Mouse (Mus musculus) heart, postnatal 0 days (tissue): ENCODE measurements around the gene Ice2. TPM values are rescaled to one million over a fixed set of nuclear protein-coding genes. Genes with fewer than 3 reads are reported as not detected.

Source experiments
- ATAC-seq: fragments of 200-750 bp; cut with Nextera tagmentation; 2 replicates; pipeline ENCODE4 v1.8.0; 2017; ENCODE audit warnings: low read depth, moderate number of reproducible peaks, moderate library complexity; ENCODE audit not compliant: insufficient read depth
- DNase-seq: peaks from one replicate; pipeline ENCODE4 v3.0.0-alpha.2; 2016; ENCODE audit warnings: low spot score
- H3K27ac ChIP-seq: fragments of 300-500 bp; sonication (generic); 2 replicates; pipeline ENCODE4 v1.5.1; 2014; ENCODE audit warnings: low read depth, mild to moderate bottlenecking
- H3K27me3 ChIP-seq: fragments of 300-500 bp; sonication (generic); 2 replicates; pipeline ENCODE4 v1.6.1; 2014; ENCODE audit warnings: low read length, mixed read lengths; ENCODE audit not compliant: control insufficient read depth, insufficient read depth
- H3K36me3 ChIP-seq: fragments of 300-500 bp; sonication (generic); replicated peaks from 2 replicates; pipeline ENCODE4 v1.6.1; 2014; ENCODE audit warnings: low read length, mixed read lengths; ENCODE audit not compliant: control insufficient read depth, insufficient read depth
- H3K4me1 ChIP-seq: fragments of 300-500 bp; sonication (generic); 2 replicates; pipeline ENCODE4 v1.6.1; 2014; ENCODE audit warnings: antibody characterized with exemption; ENCODE audit not compliant: control insufficient read depth, insufficient read depth
- H3K4me2 ChIP-seq: fragments of 300-500 bp; sonication (generic); 2 replicates; pipeline ENCODE4 v1.6.1; 2014; ENCODE audit warnings: low read depth, mild to moderate bottlenecking, low read length, moderate library complexity
- H3K4me3 ChIP-seq: fragments of 300-500 bp; sonication (generic); 2 replicates; pipeline ENCODE4 v1.5.1; 2014; ENCODE audit warnings: low read depth, low read length
- H3K9ac ChIP-seq: fragments of 300-500 bp; sonication (generic); replicated peaks from 2 replicates; pipeline ENCODE4 v1.6.1; 2014; ENCODE audit warnings: low read depth, low read length, mixed read lengths
- H3K9me3 ChIP-seq: fragments of 300-500 bp; sonication (generic); replicated peaks from 2 replicates; pipeline ENCODE4 v1.6.1; 2016; ENCODE audit warnings: low read length; ENCODE audit not compliant: control insufficient read depth
- CTCF ChIP-seq: IDR thresholded peaks from 2 replicates; pipeline ENCODE4 v1.5.1; 2016; ENCODE audit warnings: antibody characterized with exemption, control low read depth, low read depth
- EP300 ChIP-seq: IDR thresholded peaks from 2 replicates; pipeline ENCODE4 v1.6.1; 2016; ENCODE audit warnings: antibody characterized with exemption, low read depth
- WGBS: fragments of 180-500 bp; shearing (Covaris S2); extraction: QIAGEN DNeasy Blood & Tissue Kit; methylation state at CpG from one replicate; pipeline ENCODE4 v1.1.7; 2014; 5-methylcytosine and 5-hydroxymethylcytosine counted together
- polyA plus RNA-seq: library from polyadenylated mRNA; unstranded; fragments of >200 nt; fragmentation: Nextera tagmentation; extraction: Ambion mirVana; gene quantifications from 2 replicates; pipeline ENCODE4 v1.2.1, GENCODE M21; 2015
- total RNA-seq: library from RNA; depleted of rRNA; stranded (reverse); fragments of >200 nt; gene quantifications from 2 replicates; pipeline ENCODE4 v1.2.3, GENCODE M21; 2014; ENCODE audit warnings: low replicate concordance

Ice2 gene
- total and polyA plus RNA-seq, 2 experiments from 2014 or later: 5.9 to 6.4 TPM

GRCm38 (mm10) chr9:69470362-69470761, 72.7 kb downstream of the Ice2 start:
- ATAC-seq (no peak), DNase-seq (no peak)
- H3K4me3 ChIP-seq: no peak overlapping the region
- peaks cover 53% of the 10 kb centered on the region for H3K4me1 ChIP-seq
- no peak overlapping the region for H3K9ac ChIP-seq
- peak overlapping the region; percentile 36; the same call in 1 of the 2 replicates for H3K4me2 ChIP-seq
- peaks cover 60% of the 10 kb centered on the region for H3K36me3 ChIP-seq
- WGBS: 30% methylated on average over 5 of the region's 5 CpGs
- no peaks in the 10 kb centered on the region for H3K9me3 ChIP-seq
- no peaks in the 10 kb centered on the region for H3K27me3 ChIP-seq
- H3K27ac ChIP-seq: peak overlapping the region; percentile 86
- TF ChIP-seq CTCF (no peak), EP300 (no peak)

DNA sequence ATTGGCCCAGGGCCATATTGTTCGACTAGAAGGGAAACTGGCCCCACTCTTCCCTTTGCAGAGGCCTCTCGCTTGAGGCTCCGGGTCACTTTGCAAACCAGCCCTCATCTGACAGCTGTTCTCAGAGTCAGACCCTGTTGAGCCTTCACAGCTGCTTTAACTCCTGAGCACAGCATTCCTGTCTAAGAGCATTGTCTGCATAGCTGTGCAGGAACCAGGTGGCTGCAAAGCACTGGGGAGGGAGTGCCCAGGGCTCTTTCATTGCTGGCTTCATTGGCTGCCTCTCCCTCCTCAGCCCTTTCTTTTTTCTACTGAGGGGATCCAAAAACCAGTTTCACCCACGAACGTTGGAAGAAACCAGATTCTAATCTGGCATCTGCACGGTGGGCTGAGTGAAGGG, 73.2 kb downstream of the Ice2 start:
- peak; percentile 72 for ATAC-seq
- peak; percentile 80 for DNase-seq
- no peaks in the 10 kb centered on the region for H3K9me3 ChIP-seq
- peaks cover 51% of the 10 kb centered on the region for H3K4me1 ChIP-seq
- peaks cover 59% of the 10 kb centered on the region for H3K36me3 ChIP-seq
- TF ChIP-seq EP300: no peak
- TF ChIP-seq CTCF: no peak
- H3K27ac ChIP-seq: peak overlapping the region; percentile 86
- no peaks in the 10 kb centered on the region for H3K27me3 ChIP-seq
- H3K4me2 ChIP-seq: peak overlapping the region; percentile 36
- H3K9ac ChIP-seq: no peak overlapping the region
- H3K4me3 ChIP-seq: no peak overlapping the region
- 7% methylated on average over 6 of the region's 6 CpGs for whole genome bisulfite sequencing

DNA sequence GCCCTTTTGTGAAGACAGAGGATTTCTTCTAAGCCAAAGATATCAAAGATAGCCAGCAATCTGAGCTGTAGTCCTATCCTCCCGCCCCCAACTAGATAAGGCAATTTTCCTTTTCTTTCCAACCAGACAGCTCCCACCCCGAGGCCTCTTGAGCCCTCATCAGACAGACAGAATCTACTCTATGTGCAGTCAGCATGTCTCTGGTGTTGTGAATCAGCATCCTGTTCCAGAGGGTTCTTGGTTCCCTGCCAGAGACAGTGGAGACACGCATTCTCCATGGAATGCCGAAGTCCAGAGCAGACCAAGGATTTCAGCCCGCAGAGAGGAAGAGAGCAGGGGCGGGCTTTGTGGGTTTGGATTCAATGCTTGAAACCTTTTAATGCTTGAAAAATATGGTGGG, 75.0 kb downstream of the Ice2 start:
- no peaks in the 10 kb centered on the region for H3K27me3 ChIP-seq
- H3K27ac ChIP-seq: peak overlapping the region; percentile 63
- TF ChIP-seq EP300 (no peak), CTCF (no peak)
- H3K9me3 ChIP-seq: no peaks in the 10 kb centered on the region
- H3K4me2 ChIP-seq: no peak overlapping the region
- WGBS: 6% methylated on average over 6 of the region's 6 CpGs
- no peak overlapping the region for H3K9ac ChIP-seq
- ATAC-seq (peak; percentile 59), DNase-seq (peak; percentile 86)
- peaks cover 61% of the 10 kb centered on the region for H3K4me1 ChIP-seq
- H3K36me3 ChIP-seq: peaks cover 53% of the 10 kb centered on the region
- H3K4me3 ChIP-seq: no peak overlapping the region

DNA sequence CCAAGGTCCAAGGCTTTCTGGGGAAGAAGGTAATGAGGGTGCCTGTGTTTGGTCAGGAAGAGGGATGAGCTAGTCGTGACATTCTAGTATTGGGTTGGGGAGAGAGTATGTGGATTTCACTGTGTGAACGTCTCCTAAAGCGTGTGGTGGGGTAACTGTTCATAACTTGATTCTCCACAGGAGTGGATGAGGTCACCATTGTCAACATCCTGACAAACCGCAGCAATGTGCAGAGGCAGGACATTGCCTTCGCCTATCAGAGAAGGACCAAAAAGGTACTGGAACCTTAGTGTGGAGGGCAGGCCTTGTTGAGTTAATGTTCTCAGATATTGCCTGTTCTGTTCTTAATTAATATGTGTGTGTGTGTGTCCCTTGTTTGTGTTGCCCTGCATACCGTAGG, 78.2 kb downstream of the Ice2 start:
- H3K9ac ChIP-seq: no peak overlapping the region
- no peaks in the 10 kb centered on the region for H3K27me3 ChIP-seq
- WGBS: 52% methylated on average over 6 of the region's 6 CpGs
- peak overlapping the region; percentile 3; the same call in 1 of the 2 replicates for H3K27ac ChIP-seq
- peaks cover 66% of the 10 kb centered on the region for H3K36me3 ChIP-seq
- ATAC-seq (no peak), DNase-seq (no peak)
- H3K4me1 ChIP-seq: peaks cover 50% of the 10 kb centered on the region
- H3K9me3 ChIP-seq: no peaks in the 10 kb centered on the region
- TF ChIP-seq EP300: no peak
- no peak for TF ChIP-seq CTCF
- H3K4me3 ChIP-seq: no peak overlapping the region
- H3K4me2 ChIP-seq: no peak overlapping the region

GRCm38 (mm10) chr9:69477195-69477823, 79.6 kb downstream of the Ice2 start:
- DNase-seq (peak; percentile 75), ATAC-seq (peak; percentile 52)
- Histone ChIP-seq H3K4me2 (0 out of 2 replicates have a peak overlapping the region, but pooled peaks have one; percentile 10), H3K9ac (0 out of 2 replicates have a peak overlapping the region, but pooled peaks have one; percentile 12), H3K36me3 (peaks cover 73% of the 10 kb centered on the region), H3K27ac (peak overlapping the region; percentile 79), H3K4me3 (no peak overlapping the region), H3K9me3 (no peaks in the 10 kb centered on the region), H3K27me3 (no peaks in the 10 kb centered on the region), H3K4me1 (peaks cover 37% of the 10 kb centered on the region)
- no peak for TF ChIP-seq CTCF
- TF ChIP-seq EP300: 0 out of 2 replicates have a peak, but pooled peaks have one; percentile 35
- WGBS: 21% methylated on average over 14 of the region's 14 CpGs
